Mouse (Mus musculus): ENCODE measurements around the gene Dnajc8. TPM values are rescaled to one million over a fixed set of nuclear protein-coding genes. Genes with fewer than 3 reads are reported as not detected.
"Not testable (repeated sequence)": the region's sequence is repeated elsewhere in the genome, so short reads cannot be mapped to it uniquely, and the experiment has no call there.

The Dnajc8 gene
- polyA plus RNA-seq, 1 experiment from 2014 or later: 177 TPM

GRCm38 (mm10) chr4:132601242-132601641, 65.9 kb downstream of the Dnajc8 start:
- not testable (repeated sequence) for H3K9ac ChIP-seq; H3K4me3 ChIP-seq; H3K27ac ChIP-seq; H3K9me3 ChIP-seq; H3K4me2 ChIP-seq; ATAC-seq (ENCODE audit: insufficient number of reproducible peaks, insufficient read depth, low FRiP score, low TSS enrichment, low read depth); H3K27me3 ChIP-seq; H3K36me3 ChIP-seq; H3K4me1 ChIP-seq
- WGBS: 89% methylated on average over 5 of the region's 5 CpGs

Other genes with a start within 250 kb of the Dnajc8 start
- gene Rab42, start 232.2 kb upstream of the Dnajc8 start, polyA plus RNA-seq (2015; fragmentation: Nextera tagmentation; extraction: Ambion mirVana): 2.1 and 2.6 TPM in 2 replicates
- gene Trnau1ap, start 206.0 kb upstream of the Dnajc8 start, polyA plus RNA-seq (2015; fragmentation: Nextera tagmentation; extraction: Ambion mirVana): 78.5 and 83.1 TPM in 2 replicates
- 74.1 and 81.9 TPM in 2 replicates for gene Rcc1, start 181.9 kb upstream of the Dnajc8 start, polyA plus RNA-seq (2015; fragmentation: Nextera tagmentation; extraction: Ambion mirVana)
- gene Phactr4, start 113.1 kb upstream of the Dnajc8 start, polyA plus RNA-seq (2015; fragmentation: Nextera tagmentation; extraction: Ambion mirVana): 22.7 and 23.6 TPM in 2 replicates
- 28.7 and 36.4 TPM in 2 replicates for gene Med18, start 71.6 kb upstream of the Dnajc8 start, polyA plus RNA-seq (2015; fragmentation: Nextera tagmentation; extraction: Ambion mirVana)
- gene Sesn2, start 25.0 kb upstream of the Dnajc8 start, polyA plus RNA-seq (2015; fragmentation: Nextera tagmentation; extraction: Ambion mirVana): 8.7 and 9.0 TPM in 2 replicates
- 1,173 and 1,316 TPM in 2 replicates for gene Atpif1, start 1.9 kb upstream of the Dnajc8 start, polyA plus RNA-seq (2015; fragmentation: Nextera tagmentation; extraction: Ambion mirVana)
- gene Ptafr, start 28.5 kb downstream of the Dnajc8 start, polyA plus RNA-seq (2015; fragmentation: Nextera tagmentation; extraction: Ambion mirVana): 0.56 and 0.74 TPM in 2 replicates
- 32.6 and 34.2 TPM in 2 replicates for gene Eya3, start 103.4 kb downstream of the Dnajc8 start, polyA plus RNA-seq (2015; fragmentation: Nextera tagmentation; extraction: Ambion mirVana)
- 6.0 and 7.6 TPM in 2 replicates for gene Xkr8, start 197.0 kb downstream of the Dnajc8 start, polyA plus RNA-seq (2015; fragmentation: Nextera tagmentation; extraction: Ambion mirVana)
- gene Smpdl3b, start 221.7 kb downstream of the Dnajc8 start, polyA plus RNA-seq (2015; fragmentation: Nextera tagmentation; extraction: Ambion mirVana): 4.8 and 6.3 TPM in 2 replicates
- 120 and 127 TPM in 2 replicates for gene Rpa2, start 232.8 kb downstream of the Dnajc8 start, polyA plus RNA-seq (2015; fragmentation: Nextera tagmentation; extraction: Ambion mirVana)

Measured in embryonic facial prominence, embryonic 13.5 days (tissue).